Mouse (Mus musculus) cerebellum, postnatal 4 days (tissue): ENCODE measurements at regions not wholly inside any gene's neighbourhood (a gene's known extent, or its start where the extent isn't known, plus 50 kb on each side); places are given as distances from the start of the nearest gene placed in this dataset.

ENCODE experiments used
- DNase-seq, 2 experiments: peaks; one replicate each; pipeline ENCODE4 v3.0.0; 2022; ENCODE audit warnings: low spot score in 2 of 2, mixed read lengths in 1 of 2

GRCm38 (mm10) chr9:113421121-113421520 lies 286.9 kb downstream of the Pdcd6ip start:
- DNase-seq = no peak

GRCm38 (mm10) chr9:113419801-113420200 lies 288.3 kb downstream of the Pdcd6ip start:
- no peak for DNase-seq

- DNase-seq = no peak
These were observed 291.0 kb downstream of the Pdcd6ip start for GRCm38 (mm10) chr9:113417106-113417505.

GRCm38 (mm10) chr9:113415511-113415931 lies 292.5 kb downstream of the Pdcd6ip start:
- DNase-seq = no peak

GRCm38 (mm10) chr9:113414690-113415089 lies 293.4 kb downstream of the Pdcd6ip start:
- DNase-seq = no peak

GRCm38 (mm10) chr9:113413851-113414250 lies 294.2 kb downstream of the Pdcd6ip start:
- no peak for DNase-seq

GRCm38 (mm10) chr9:113411638-113412037 lies 296.4 kb downstream of the Pdcd6ip start:
- no peak for DNase-seq

GRCm38 (mm10) chr9:113408521-113408920 lies 299.5 kb downstream of the Pdcd6ip start:
- no peak for DNase-seq

GRCm38 (mm10) chr9:113394320-113394719 lies 313.7 kb downstream of the Pdcd6ip start:
- DNase-seq = no peak

- no peak for DNase-seq
These were observed 320.7 kb downstream of the Pdcd6ip start for GRCm38 (mm10) chr9:113387356-113387755.

- peak in 1 of 2 experiments; percentile 4 for DNase-seq
These were observed 326.4 kb downstream of the Pdcd6ip start for GRCm38 (mm10) chr9:113381591-113382110.

- DNase-seq = no peak
These were observed 327.5 kb downstream of the Pdcd6ip start for GRCm38 (mm10) chr9:113380408-113381129.

- DNase-seq = no peak
These were observed 329.5 kb downstream of the Pdcd6ip start for GRCm38 (mm10) chr9:113378525-113378924.

- no peak for DNase-seq
These were observed 336.2 kb downstream of the Pdcd6ip start for GRCm38 (mm10) chr9:113371718-113372306.

- DNase-seq = no peak
These were observed 360.1 kb downstream of the Pdcd6ip start for GRCm38 (mm10) chr9:113347942-113348341.

- DNase-seq = no peak
These were observed 361.5 kb downstream of the Pdcd6ip start for GRCm38 (mm10) chr9:113346531-113346930.

- DNase-seq = no peak
These were observed 365.9 kb downstream of the Pdcd6ip start for GRCm38 (mm10) chr9:113342131-113342530.

- DNase-seq = no peak
These were observed 367.2 kb downstream of the Pdcd6ip start for GRCm38 (mm10) chr9:113340838-113341237.

- no peak for DNase-seq
These were observed 368.0 kb downstream of the Pdcd6ip start for GRCm38 (mm10) chr9:113340036-113340435.

GRCm38 (mm10) chr9:113324489-113324888 lies 383.6 kb downstream of the Pdcd6ip start:
- no peak for DNase-seq

GRCm38 (mm10) chr9:113309707-113310574 lies 398.1 kb downstream of the Pdcd6ip start:
- DNase-seq = no peak

- peak in 1 of 2 experiments; percentile 12 for DNase-seq
These were observed 402.3 kb downstream of the Pdcd6ip start for GRCm38 (mm10) chr9:113305761-113306160.
